Mouse (Mus musculus) fat pad, adult 2 months (tissue): Measurements from ENCODE around the gene Taf1b.

Source experiments
- DNase-seq: peaks from one replicate; pipeline ENCODE4 v3.0.0-alpha.2; 2011; ENCODE audit warnings: low read depth, low spot score; ENCODE audit errors: extremely low read depth

Gene Taf1b

GRCm38 (mm10) chr12:24600074-24600473 lies 101.9 kb downstream of the Taf1b start:
- DNase-seq = no peak

- DNase-seq = no peak
Measured at GRCm38 (mm10) chr12:24600806-24601205, 102.6 kb downstream of the Taf1b start.

DNA sequence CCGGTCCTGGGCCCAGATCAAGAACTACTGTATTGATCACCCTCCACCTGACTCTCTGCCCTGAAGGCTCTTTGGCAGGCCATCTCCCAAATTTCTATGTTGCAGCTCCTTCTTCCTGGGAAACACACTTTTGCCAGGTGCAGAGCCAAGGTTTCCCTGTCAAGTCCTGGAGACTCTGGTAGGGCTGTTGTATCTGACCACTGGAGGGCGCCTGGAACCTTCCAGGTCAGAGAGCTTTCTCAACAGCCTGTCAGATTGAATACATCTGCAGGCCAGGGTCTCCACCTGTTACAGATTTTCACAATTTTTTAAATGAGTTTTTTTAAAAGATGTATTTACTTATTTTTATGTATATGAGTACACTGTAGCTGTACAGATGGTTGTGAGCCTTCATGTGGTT lies 105.1 kb downstream of the Taf1b start:
- no peak for DNase-seq

DNA sequence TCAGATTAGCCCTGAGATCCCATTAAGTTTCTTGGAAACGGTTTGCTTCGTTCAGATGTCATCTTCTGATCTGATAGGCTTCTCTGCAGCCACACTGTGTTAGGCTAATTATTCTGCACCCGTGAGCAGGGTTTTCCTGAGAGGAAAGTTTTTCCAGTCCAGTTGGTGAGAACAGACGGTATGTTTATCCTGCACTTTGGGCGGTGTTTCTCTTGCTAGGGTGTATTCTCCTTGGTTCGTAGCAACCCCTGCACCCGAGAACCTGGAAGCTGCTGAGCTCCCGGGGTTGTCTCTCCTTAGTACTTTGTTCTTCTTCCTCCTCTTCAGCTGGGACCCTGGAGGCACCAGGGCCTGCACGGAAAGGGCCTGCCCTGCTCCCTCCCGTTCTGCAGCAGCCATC lies 108.0 kb downstream of the Taf1b start:
- DNase-seq = no peak
